Mouse (Mus musculus) kidney, postnatal 0 days (tissue): ENCODE results near the gene Wfdc5. TPM values are rescaled to one million over a fixed set of nuclear protein-coding genes. Genes with fewer than 3 reads are reported as not detected.

Source experiments
- ATAC-seq: fragments of 200-750 bp; cut with Nextera tagmentation; replicated peaks from 2 replicates; pipeline ENCODE4 v1.8.0; 2017; ENCODE audit warnings: low read depth, moderate number of reproducible peaks, moderate TSS enrichment, moderate library complexity; ENCODE audit not compliant: low FRiP score
- DNase-seq: peaks from one replicate; pipeline ENCODE4 v3.0.0-alpha.2; 2016; ENCODE audit warnings: low spot score
- H3K27ac ChIP-seq: fragments of 300-500 bp; sonication (generic); 2 replicates; pipeline ENCODE4 v1.5.1; 2014; ENCODE audit warnings: mild to moderate bottlenecking
- H3K27me3 ChIP-seq: fragments of 300-500 bp; sonication (generic); 2 replicates; pipeline ENCODE4 v1.6.1; 2014; ENCODE audit warnings: low read length, mixed read lengths; ENCODE audit not compliant: insufficient read depth
- H3K36me3 ChIP-seq: fragments of 300-500 bp; sonication (generic); 2 replicates; pipeline ENCODE4 v1.6.1; 2014; ENCODE audit warnings: low read length, mixed read lengths; ENCODE audit not compliant: insufficient read depth
- H3K4me1 ChIP-seq: fragments of 300-500 bp; sonication (generic); replicated peaks from 2 replicates; pipeline ENCODE4 v1.6.1; 2014; ENCODE audit warnings: antibody characterized with exemption, low read length, mixed read lengths; ENCODE audit not compliant: insufficient read depth
- H3K4me2 ChIP-seq: fragments of 300-500 bp; sonication (generic); 2 replicates; pipeline ENCODE4 v1.6.1; 2014; ENCODE audit warnings: mild to moderate bottlenecking, low read length, moderate library complexity, mixed read lengths
- H3K4me3 ChIP-seq: fragments of 300-500 bp; sonication (generic); replicated peaks from 2 replicates; pipeline ENCODE4 v1.5.1; 2014; ENCODE audit warnings: low read depth, low read length
- H3K9ac ChIP-seq: fragments of 300-500 bp; sonication (generic); 2 replicates; pipeline ENCODE4 v1.6.1; 2014; ENCODE audit warnings: low read depth, low read length
- H3K9me3 ChIP-seq: fragments of 300-500 bp; sonication (generic); replicated peaks from 2 replicates; pipeline ENCODE4 v1.6.1; 2016; ENCODE audit warnings: low read length, inconsistent platforms, mixed read lengths
- CTCF ChIP-seq: IDR thresholded peaks from 2 replicates; pipeline ENCODE4 v1.5.1; 2016; ENCODE audit warnings: antibody characterized with exemption, low read depth, mild to moderate bottlenecking, moderate library complexity
- WGBS: fragments of 180-500 bp; shearing (Covaris S2); extraction: QIAGEN DNeasy Blood & Tissue Kit; methylation state at CpG from one replicate; pipeline ENCODE4 v1.1.7; 2014; 5-methylcytosine and 5-hydroxymethylcytosine counted together
- polyA plus RNA-seq: library from polyadenylated mRNA; unstranded; fragments of >200 nt; fragmentation: Nextera tagmentation; extraction: Ambion mirVana; gene quantifications from 2 replicates; pipeline ENCODE4 v1.2.1, GENCODE M21; 2015

Gene Wfdc5
- polyA plus RNA-seq, 1 experiment from 2014 or later: not detected

DNA sequence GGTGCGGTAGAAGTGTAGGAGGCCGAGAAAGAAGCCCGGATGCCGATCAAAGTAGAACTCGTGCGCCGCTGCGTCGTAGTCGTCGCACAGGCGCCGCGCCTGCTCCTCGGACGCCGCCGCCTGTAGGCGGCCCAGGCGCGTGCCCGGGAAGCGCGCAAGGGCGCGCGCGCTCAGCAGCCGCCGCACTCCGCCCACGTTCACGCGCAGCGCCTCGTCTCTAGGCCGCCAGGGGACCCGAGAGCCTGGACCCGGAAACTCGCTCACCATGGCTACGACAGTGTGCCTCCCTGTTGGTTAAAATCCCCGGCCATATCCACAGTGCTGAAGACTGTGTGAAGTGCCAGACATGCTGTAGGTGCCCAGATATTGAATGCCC lies 14.0 kb downstream of the Wfdc5 start:
- Histone ChIP-seq H3K4me3 (peak overlapping the region; percentile 27), H3K4me2 (peak overlapping the region; percentile 47), H3K9me3 (no peaks in the 10 kb centered on the region), H3K27ac (no peak overlapping the region), H3K9ac (no peak overlapping the region), H3K36me3 (no peaks in the 10 kb centered on the region), H3K4me1 (peaks cover 7% of the 10 kb centered on the region; the same call in 1 of the 2 replicates), H3K27me3 (peaks cover 44% of the 10 kb centered on the region)
- 16% methylated on average over 39 of the region's 42 CpGs for WGBS
- DNase-seq (no peak), ATAC-seq (peak; percentile 48; the same call in 1 of the 2 replicates)
- TF ChIP-seq CTCF: no peak

DNA sequence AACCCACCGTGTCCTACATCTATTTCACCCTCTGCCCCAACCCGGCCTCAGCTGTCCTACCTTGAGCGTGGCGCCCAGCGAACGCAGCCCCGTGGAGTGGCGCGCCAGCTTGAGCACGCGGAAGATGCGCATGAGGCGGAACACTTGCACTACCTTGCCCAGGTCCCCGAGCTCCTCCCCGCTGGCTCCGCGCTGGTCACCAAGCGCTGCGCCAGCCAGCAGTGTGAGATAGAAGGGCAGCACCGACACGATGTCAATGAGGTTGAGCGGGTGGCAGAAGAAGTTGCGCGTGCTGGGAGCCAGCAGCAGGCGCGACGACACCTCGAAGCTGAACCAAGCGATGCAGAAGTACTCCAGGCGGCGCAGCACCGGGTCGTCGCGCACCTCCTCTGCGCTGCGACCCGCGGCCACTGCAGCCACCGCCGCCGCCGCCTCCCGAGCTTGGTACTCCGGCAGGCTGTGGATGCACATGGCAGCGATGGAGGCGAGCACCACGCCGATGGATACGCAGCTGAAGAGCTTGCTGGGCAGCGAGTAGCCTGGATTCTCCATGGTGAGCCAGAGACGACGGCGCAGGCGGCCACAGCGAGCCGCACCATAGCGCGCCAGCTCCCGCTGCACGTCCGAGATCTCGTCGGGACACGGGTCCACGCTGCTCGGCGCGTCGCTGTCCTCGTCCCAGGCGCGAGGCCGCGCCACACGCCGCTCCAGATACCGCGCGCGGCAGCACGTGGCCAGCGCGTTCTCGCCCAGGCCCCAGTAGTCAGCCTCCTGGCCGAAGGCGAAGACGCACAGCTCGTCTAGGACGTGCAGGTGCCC lies 14.6 kb downstream of the Wfdc5 start:
- Histone ChIP-seq H3K4me1 (peaks cover 7% of the 10 kb centered on the region; the same call in 1 of the 2 replicates), H3K4me2 (peak overlapping the region; percentile 47), H3K4me3 (peak overlapping the region; percentile 27), H3K9me3 (no peaks in the 10 kb centered on the region), H3K9ac (no peak overlapping the region), H3K36me3 (no peaks in the 10 kb centered on the region), H3K27ac (no peak overlapping the region), H3K27me3 (peaks cover 44% of the 10 kb centered on the region)
- 12% methylated on average over 82 of the region's 90 CpGs for WGBS
- ATAC-seq (peak; percentile 31; the same call in 1 of the 2 replicates), DNase-seq (no peak)
- TF ChIP-seq CTCF: no peak

GRCm38 (mm10) chr2:164164941-164165340 lies 17.6 kb downstream of the Wfdc5 start:
- H3K27me3 ChIP-seq: peaks cover 26% of the 10 kb centered on the region
- no peak for DNase-seq
- H3K9ac ChIP-seq: no peak overlapping the region
- no peak for ATAC-seq
- no peaks in the 10 kb centered on the region for H3K9me3 ChIP-seq
- H3K36me3 ChIP-seq: no peaks in the 10 kb centered on the region
- H3K4me2 ChIP-seq: no peak overlapping the region
- H3K4me3 ChIP-seq: no peak overlapping the region
- no peak for TF ChIP-seq CTCF
- WGBS: 88% methylated on average over 5 of the region's 5 CpGs
- H3K4me1 ChIP-seq: peaks cover 5% of the 10 kb centered on the region; the same call in 1 of the 2 replicates
- no peak overlapping the region for H3K27ac ChIP-seq

DNA sequence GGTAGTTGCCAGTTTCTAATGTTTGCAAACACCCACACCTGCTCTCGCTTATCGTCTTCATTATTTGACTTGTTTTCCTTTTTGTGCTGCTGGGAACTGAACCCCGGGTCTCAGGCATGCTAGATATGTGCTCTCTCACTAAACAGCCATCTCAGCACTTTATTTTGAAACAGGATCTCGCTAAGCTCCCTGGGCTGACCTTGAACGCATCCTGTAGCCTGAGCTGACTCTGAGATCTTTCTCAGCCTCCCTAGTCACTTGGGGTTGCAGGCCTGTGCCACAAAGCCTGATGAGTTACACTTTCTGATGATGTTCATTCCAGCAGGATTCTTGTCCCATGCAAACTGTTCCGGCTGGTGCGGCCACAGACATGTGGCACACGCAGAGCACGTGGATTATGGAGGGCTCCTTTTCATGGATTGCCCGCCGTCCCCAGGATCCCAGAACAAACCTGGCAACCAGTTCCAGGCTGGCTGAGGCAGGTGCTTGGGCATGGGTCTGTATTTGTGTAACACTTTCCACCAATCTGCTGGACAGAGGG lies 21.0 kb downstream of the Wfdc5 start:
- H3K36me3 ChIP-seq: no peaks in the 10 kb centered on the region
- no peak overlapping the region for H3K9ac ChIP-seq
- ATAC-seq (no peak), DNase-seq (no peak)
- no peak overlapping the region for H3K27ac ChIP-seq
- no peaks in the 10 kb centered on the region for H3K4me1 ChIP-seq
- H3K27me3 ChIP-seq: no peaks in the 10 kb centered on the region
- no peaks in the 10 kb centered on the region for H3K9me3 ChIP-seq
- 66% methylated on average over 11 of the region's 11 CpGs for WGBS
- no peak overlapping the region for H3K4me3 ChIP-seq
- no peak overlapping the region for H3K4me2 ChIP-seq
- TF ChIP-seq CTCF: no peak

GRCm38 (mm10) chr2:164158838-164159237 lies 23.7 kb downstream of the Wfdc5 start:
- no peaks in the 10 kb centered on the region for H3K36me3 ChIP-seq
- H3K27me3 ChIP-seq: no peaks in the 10 kb centered on the region
- no peak for TF ChIP-seq CTCF
- no peak overlapping the region for H3K9ac ChIP-seq
- no peaks in the 10 kb centered on the region for H3K4me1 ChIP-seq
- H3K27ac ChIP-seq: no peak overlapping the region
- H3K9me3 ChIP-seq: no peaks in the 10 kb centered on the region
- no peak for DNase-seq
- WGBS: 77% methylated on average over 2 of the region's 2 CpGs
- no peak overlapping the region for H3K4me2 ChIP-seq
- no peak for ATAC-seq
- no peak overlapping the region for H3K4me3 ChIP-seq

GRCm38 (mm10) chr2:164156158-164156557 lies 26.4 kb downstream of the Wfdc5 start:
- Histone ChIP-seq H3K9ac (no peak overlapping the region), H3K27me3 (no peaks in the 10 kb centered on the region), H3K36me3 (peaks cover 14% of the 10 kb centered on the region), H3K4me2 (no peak overlapping the region), H3K27ac (no peak overlapping the region), H3K4me1 (no peaks in the 10 kb centered on the region), H3K9me3 (no peaks in the 10 kb centered on the region), H3K4me3 (no peak overlapping the region)
- WGBS: 83% methylated on average over 7 of the region's 7 CpGs
- no peak for TF ChIP-seq CTCF
- no peak for ATAC-seq
- DNase-seq: no peak
